ENCODE assay signal across 7 mouse cellular contexts in genomic region chr12:86890091-86890720, GRCm38 (mm10). TPM values are rescaled to one million over a fixed set of nuclear protein-coding genes. Genes with fewer than 3 reads are reported as not detected.
DNase-seq lines count a peak whose midpoint lies in the region; ATAC-seq and TF ChIP-seq lines count a peak whose summit lies in the region.

No protein-coding gene starts in this region.

- peak overlapping the region; percentile 97 for H3K27ac ChIP-seq in spleen, adult 2 months (ENCODE audit: insufficient read depth, low read length)
- H3K27ac ChIP-seq in hindbrain, embryonic 12.5 days = peak overlapping the region; percentile 99
- peak overlapping the region; percentile 96 for H3K27ac ChIP-seq in limb, embryonic 15.5 days

- H3K9me3 ChIP-seq in hindbrain, embryonic 12.5 days (replicated peaks) = no peaks in the 10 kb centered on the region
- no peaks in the 10 kb centered on the region for H3K9me3 ChIP-seq in limb, embryonic 15.5 days

- TF ChIP-seq POLR2A in spleen, adult 2 months (IDR thresholded peaks at IDR 0.05; ENCODE audit: low read depth, low read length) = no peak

- no peak for ATAC-seq in hindbrain, embryonic 12.5 days (ENCODE audit: low FRiP score)
- no peak for ATAC-seq in limb, embryonic 15.5 days (ENCODE audit: insufficient number of reproducible peaks, low FRiP score, low TSS enrichment, low read depth)
- ATAC-seq in erythroblast, adult 5-6 weeks (replicated peaks; ENCODE audit: low FRiP score, poor library complexity, severe bottlenecking) = no peak

- no peak overlapping the region for H3K9ac ChIP-seq in hindbrain, embryonic 12.5 days
- H3K9ac ChIP-seq in limb, embryonic 15.5 days = 0 out of 2 replicates have a peak overlapping the region, but pooled peaks have one; percentile 0

- 86% methylated on average over 12 of the region's 12 CpGs for WGBS in spleen, adult 2 months
- WGBS in hindbrain, embryonic 12.5 days = 49% methylated on average over 12 of the region's 12 CpGs
- WGBS in limb, embryonic 15.5 days = 67% methylated on average over 12 of the region's 12 CpGs

- H3K4me3 ChIP-seq in spleen, adult 2 months (ENCODE audit: extremely low read depth, insufficient read depth, insufficient read length) = no peak overlapping the region
- H3K4me3 ChIP-seq in hindbrain, embryonic 12.5 days = no peak overlapping the region
- no peak overlapping the region for H3K4me3 ChIP-seq in limb, embryonic 15.5 days

- H3K4me1 ChIP-seq in spleen, adult 2 months (ENCODE audit: control insufficient read depth, insufficient read depth, insufficient read length) = peaks cover 39% of the 10 kb centered on the region
- H3K4me1 ChIP-seq in hindbrain, embryonic 12.5 days = peaks cover 86% of the 10 kb centered on the region
- H3K4me1 ChIP-seq in limb, embryonic 15.5 days = peaks cover 91% of the 10 kb centered on the region

- H3K4me2 ChIP-seq in hindbrain, embryonic 12.5 days (replicated peaks) = no peak overlapping the region; the same call in 1 of the 2 replicates
- H3K4me2 ChIP-seq in limb, embryonic 15.5 days = no peak overlapping the region

- no peaks in the 10 kb centered on the region for H3K27me3 ChIP-seq in spleen, adult 2 months (ENCODE audit: control insufficient read depth, insufficient read depth, low read length)
- no peaks in the 10 kb centered on the region for H3K27me3 ChIP-seq in hindbrain, embryonic 12.5 days
- no peaks in the 10 kb centered on the region for H3K27me3 ChIP-seq in limb, embryonic 15.5 days

- no peak for DNase-seq in spleen, adult 2 months (ENCODE audit: low read depth in 1 of 2, low spot score in 2 of 2)
- no peak for DNase-seq in spleen, postnatal 14 days (ENCODE audit: low spot score in 2 of 2)
- no peak for DNase-seq in thymus, adult 18-20 months
- DNase-seq in c-Kit-positive CD71-positive TER-119-positive erythroid progenitor cells, embryonic 14.5 days (ENCODE audit: low spot score) = no peak

- no peaks in the 10 kb centered on the region for H3K36me3 ChIP-seq in spleen, adult 2 months (ENCODE audit: control insufficient read depth, insufficient read depth, low read length)
- H3K36me3 ChIP-seq in hindbrain, embryonic 12.5 days = no peaks in the 10 kb centered on the region
- H3K36me3 ChIP-seq in limb, embryonic 15.5 days = no peaks in the 10 kb centered on the region

- no peak for TF ChIP-seq CTCF in spleen, adult 2 months (IDR thresholded peaks at IDR 0.05; ENCODE audit: extremely low read depth, insufficient read depth, insufficient read length, insufficient replicate concordance)

RNA-seq across cellular contexts. Expression of gene Irf2bpl, which starts 5.6 kb away (rescaled TPM):
- polyA plus RNA-seq in spleen, adult 2 months (2012; rRNA removed) = 33.2 and 50.3 TPM in 2 replicates
- 75.9 and 86.3 TPM in 2 replicates for polyA plus RNA-seq in hindbrain, embryonic 12.5 days (2016; fragmentation: Nextera tagmentation; extraction: Ambion mirVana)
- polyA plus RNA-seq in limb, embryonic 15.5 days (2015; fragmentation: Nextera tagmentation; extraction: Ambion mirVana) = 36.0 and 38.5 TPM in 2 replicates
- 0.21 and 0.77 TPM in 2 replicates for total RNA-seq in erythroblast, adult 5-6 weeks (2015; ENCODE audit: low replicate concordance)
- 0.42 TPM in 1 of 2 replicates, not detected in the other for total RNA-seq in erythroblast, adult 5-6 weeks (2017; ENCODE audit: low replicate concordance)

RNA-seq across cellular contexts. Expression of gene Cipc, which starts 56.6 kb away (rescaled TPM):
- 24.2 and 31.1 TPM in 2 replicates for polyA plus RNA-seq in spleen, adult 2 months (2012; rRNA removed)
- polyA plus RNA-seq in hindbrain, embryonic 12.5 days (2016; fragmentation: Nextera tagmentation; extraction: Ambion mirVana) = 41.1 and 46.9 TPM in 2 replicates
- 22.0 and 23.3 TPM in 2 replicates for polyA plus RNA-seq in limb, embryonic 15.5 days (2015; fragmentation: Nextera tagmentation; extraction: Ambion mirVana)
- total RNA-seq in erythroblast, adult 5-6 weeks (2015; ENCODE audit: low replicate concordance) = 4.8 and 7.1 TPM in 2 replicates
- 5.6 and 8.2 TPM in 2 replicates for total RNA-seq in erythroblast, adult 5-6 weeks (2017; ENCODE audit: low replicate concordance)
